Mouse (Mus musculus) forebrain, embryonic 12.5 days (tissue): ENCODE measurements around the gene Gtdc1. TPM values are rescaled to one million over a fixed set of nuclear protein-coding genes. Genes with fewer than 3 reads are reported as not detected.

Experiments used
- ATAC-seq: fragments of 200-750 bp; cut with Nextera tagmentation; 2 replicates; pipeline ENCODE4 v1.8.0; 2017; ENCODE audit warnings: moderate TSS enrichment; ENCODE audit not compliant: low FRiP score
- H3K27ac ChIP-seq: fragments of 300-500 bp; sonication (generic); 2 replicates; pipeline ENCODE4 v1.5.1; 2016; ENCODE audit warnings: mild to moderate bottlenecking
- H3K27me3 ChIP-seq: fragments of 300-500 bp; sonication (generic); 2 replicates; pipeline ENCODE4 v1.6.1; 2016; ENCODE audit warnings: mild to moderate bottlenecking
- H3K36me3 ChIP-seq: fragments of 300-500 bp; sonication (generic); replicated peaks from 2 replicates; pipeline ENCODE4 v1.6.1; 2016; ENCODE audit warnings: mild to moderate bottlenecking
- H3K4me1 ChIP-seq: fragments of 300-500 bp; sonication (generic); 2 replicates; pipeline ENCODE4 v1.6.1; 2016
- H3K4me2 ChIP-seq: fragments of 300-500 bp; sonication (generic); 2 replicates; pipeline ENCODE4 v1.6.1; 2016; ENCODE audit warnings: mild to moderate bottlenecking, moderate library complexity
- H3K4me3 ChIP-seq: fragments of 300-500 bp; sonication (generic); replicated peaks from 2 replicates; pipeline ENCODE4 v1.5.1; 2016; ENCODE audit warnings: mild to moderate bottlenecking
- H3K9ac ChIP-seq: fragments of 300-500 bp; sonication (generic); 2 replicates; pipeline ENCODE4 v1.6.1; 2016; ENCODE audit warnings: mild to moderate bottlenecking
- H3K9me3 ChIP-seq: fragments of 300-500 bp; sonication (generic); 2 replicates; pipeline ENCODE4 v1.6.1; 2016
- WGBS: fragments of 180-500 bp; shearing (Covaris S2); methylation state at CpG from one replicate; pipeline ENCODE4 v1.1.7; 2016; 5-methylcytosine and 5-hydroxymethylcytosine counted together
- polyA plus RNA-seq: library from polyadenylated mRNA; unstranded; fragments of >200 nt; fragmentation: Nextera tagmentation; extraction: Ambion mirVana; gene quantifications from 2 replicates; pipeline ENCODE4 v1.2.1, GENCODE M21; 2016

Gene Gtdc1
- polyA plus RNA-seq, 1 experiment from 2014 or later, result 19.2 TPM

DNA sequence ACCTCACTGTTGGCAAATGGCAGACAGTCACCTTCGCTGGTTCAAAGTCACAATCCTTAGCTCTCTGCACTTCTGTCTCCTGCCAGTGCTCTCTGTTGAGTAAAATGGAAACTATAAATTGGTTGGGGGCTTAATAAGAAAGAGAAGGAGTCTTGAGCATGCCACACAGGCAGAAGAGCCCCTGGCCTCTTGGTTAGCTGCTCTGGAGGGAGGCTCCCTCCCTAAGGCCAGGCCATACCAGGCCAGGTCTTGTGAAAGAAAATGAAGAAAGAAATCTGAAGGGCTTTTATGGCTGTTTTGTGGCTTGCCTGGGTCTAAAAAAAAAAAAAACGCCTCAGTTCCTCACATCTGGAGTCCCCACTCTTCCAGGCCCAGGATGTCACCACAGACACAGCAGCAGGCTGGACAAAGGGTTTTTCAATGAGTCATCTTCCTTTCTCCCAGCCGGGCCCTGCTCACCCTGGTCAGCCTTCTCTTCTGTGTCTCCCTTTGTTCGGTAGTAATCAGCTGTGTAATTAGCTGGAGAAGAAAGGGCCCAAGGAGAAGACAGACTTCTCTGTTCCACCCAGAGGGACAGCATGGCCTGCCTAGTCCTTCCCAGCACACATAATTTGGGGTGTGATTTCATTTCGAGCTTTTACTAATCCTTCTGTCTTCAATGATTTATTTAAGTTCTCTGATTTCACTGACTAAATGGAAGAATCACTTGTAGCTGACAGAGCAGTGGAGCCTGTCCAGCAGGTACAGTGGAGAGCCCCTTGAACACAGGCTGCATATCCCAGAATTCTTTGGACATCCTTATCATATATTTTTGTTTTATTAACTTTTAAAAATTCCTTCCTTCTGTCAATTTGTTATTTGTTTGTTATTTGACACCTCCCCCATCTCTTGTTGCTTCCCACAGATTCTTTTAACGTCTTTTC is 401.1 kb downstream of the Gtdc1 start:
- Histone ChIP-seq H3K4me1 (peaks cover 27% of the 10 kb centered on the region), H3K27me3 (0 out of 2 replicates have a peak, but pooled peaks cover 2% of the 10 kb centered on the region), H3K36me3 (no peaks in the 10 kb centered on the region), H3K4me3 (no peak overlapping the region), H3K9me3 (no peaks in the 10 kb centered on the region), H3K27ac (peak overlapping the region; percentile 69; the same call in 1 of the 2 replicates), H3K4me2 (no peak overlapping the region), H3K9ac (no peak overlapping the region)
- peak; percentile 85 for ATAC-seq
- WGBS, result 7% methylated on average over 6 of the region's 6 CpGs

DNA sequence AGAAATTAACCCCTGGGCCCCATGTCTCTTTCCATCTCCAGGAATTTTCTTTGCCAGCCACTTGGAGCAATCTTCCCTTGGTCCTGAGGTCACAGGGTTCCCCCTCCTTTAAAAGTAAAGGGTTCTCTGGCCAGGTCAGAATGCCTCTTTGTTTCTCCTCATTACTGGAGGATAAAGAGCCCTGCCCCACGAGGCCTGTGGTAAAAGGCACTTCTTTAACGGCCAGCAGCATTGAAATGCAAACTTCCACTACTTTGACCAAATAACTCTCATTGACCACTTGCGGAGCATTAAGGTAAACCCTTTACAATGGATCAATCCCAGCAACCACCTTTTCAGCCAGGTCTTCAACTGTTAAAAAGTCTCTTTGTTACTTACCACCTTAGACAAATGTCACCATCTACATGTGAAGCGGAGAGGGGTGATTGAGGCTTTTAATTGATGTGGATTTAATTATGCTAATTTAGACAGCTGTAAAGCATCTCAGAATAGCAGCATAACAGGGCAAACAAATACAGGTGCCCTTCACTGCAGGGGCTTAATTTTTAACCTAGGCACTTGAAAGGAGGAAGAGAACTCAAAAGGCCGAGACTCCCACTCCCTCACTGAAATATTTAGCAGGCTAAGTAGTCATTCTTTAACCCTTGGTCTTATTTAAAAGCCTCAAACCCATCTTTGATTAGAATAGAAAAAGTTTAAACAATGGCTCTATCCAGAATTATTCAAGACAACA is 402.1 kb downstream of the Gtdc1 start:
- Histone ChIP-seq H3K4me1 (peaks cover 27% of the 10 kb centered on the region), H3K36me3 (no peaks in the 10 kb centered on the region), H3K27ac (no peak overlapping the region), H3K9ac (no peak overlapping the region), H3K4me3 (no peak overlapping the region), H3K9me3 (no peaks in the 10 kb centered on the region), H3K27me3 (0 out of 2 replicates have a peak, but pooled peaks cover 2% of the 10 kb centered on the region), H3K4me2 (no peak overlapping the region)
- no peak for ATAC-seq
- 11% methylated on average over 5 of the region's 5 CpGs for WGBS

DNA sequence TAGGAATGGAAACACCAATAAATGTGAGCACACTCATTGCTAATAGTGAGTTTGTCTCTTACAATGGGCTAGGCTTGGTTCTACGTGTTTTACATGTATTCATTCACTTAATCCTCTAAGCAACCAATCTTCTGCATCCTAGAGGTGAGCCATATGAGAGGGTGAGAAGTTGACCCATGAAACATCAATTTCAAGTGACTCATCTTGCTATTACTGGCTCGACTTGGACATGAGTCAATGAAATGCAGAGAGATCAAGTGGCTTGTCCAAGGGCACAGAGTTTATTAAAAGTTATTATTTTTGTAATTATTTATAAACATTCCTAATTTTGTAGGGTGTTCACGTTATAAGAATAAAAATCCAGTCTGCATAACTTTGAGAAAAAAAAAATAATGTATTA is 408.2 kb downstream of the Gtdc1 start:
- no peak overlapping the region for H3K4me3 ChIP-seq
- ATAC-seq, result no peak
- H3K9ac ChIP-seq, result no peak overlapping the region
- peaks cover 4% of the 10 kb centered on the region; the same call in 1 of the 2 replicates for H3K4me1 ChIP-seq
- no peaks in the 10 kb centered on the region for H3K36me3 ChIP-seq
- H3K9me3 ChIP-seq, result no peaks in the 10 kb centered on the region
- no peaks in the 10 kb centered on the region for H3K27me3 ChIP-seq
- H3K4me2 ChIP-seq, result no peak overlapping the region
- no peak overlapping the region for H3K27ac ChIP-seq
- 83% methylated on average over 3 of the region's 3 CpGs for WGBS

DNA sequence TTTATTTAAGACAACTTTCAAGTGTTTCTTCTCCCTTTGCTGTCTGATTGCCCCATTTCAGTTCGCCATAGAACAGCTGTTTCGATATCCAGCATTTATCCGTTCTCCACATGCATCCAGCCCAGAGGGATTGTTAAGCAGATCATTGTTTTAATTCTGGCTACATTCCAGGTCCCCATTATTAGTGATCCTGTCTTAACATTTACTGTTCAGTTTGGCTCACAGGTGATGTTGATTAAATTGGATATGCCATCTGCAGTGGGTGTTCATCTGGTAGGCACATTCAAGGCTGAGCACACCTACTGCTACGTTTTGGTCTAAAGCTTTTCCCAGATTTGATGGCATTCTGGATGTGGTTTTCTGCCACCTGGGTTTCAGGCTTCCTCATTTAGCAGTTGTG is 409.4 kb downstream of the Gtdc1 start:
- no peaks in the 10 kb centered on the region for H3K27me3 ChIP-seq
- no peak overlapping the region for H3K4me3 ChIP-seq
- WGBS, result 78% methylated on average over 4 of the region's 4 CpGs
- no peak overlapping the region for H3K9ac ChIP-seq
- no peaks in the 10 kb centered on the region for H3K4me1 ChIP-seq
- no peak overlapping the region for H3K27ac ChIP-seq
- no peak for ATAC-seq
- H3K9me3 ChIP-seq, result no peaks in the 10 kb centered on the region
- no peaks in the 10 kb centered on the region for H3K36me3 ChIP-seq
- H3K4me2 ChIP-seq, result no peak overlapping the region

Other genes with a start within 250 kb of the Gtdc1 start
- gene Zeb2, start 189.7 kb upstream of the Gtdc1 start, polyA plus RNA-seq, result 63.3 and 74.3 TPM in 2 replicates